Mouse (Mus musculus) cerebellum, adult 2 months (tissue): ENCODE data around the gene Tmem108. TPM values are rescaled to one million over a fixed set of nuclear protein-coding genes. Genes with fewer than 3 reads are reported as not detected.

Source experiments
- DNase-seq, 2 experiments: peaks; one replicate each; pipeline ENCODE4 v3.0.0; 2021
- H3K27ac ChIP-seq: fragments of 200-500 bp; 2 replicates; pipeline ENCODE4 v1.5.1; 2012; ENCODE audit warnings: low read length, control low read depth, inconsistent platforms; ENCODE audit not compliant: insufficient read depth
- H3K27me3 ChIP-seq: fragments of 200-500 bp; 2 replicates; pipeline ENCODE4 v1.6.1; 2012; ENCODE audit warnings: inconsistent platforms, mild to moderate bottlenecking, low read length, moderate library complexity; ENCODE audit not compliant: control insufficient read depth, insufficient read depth
- H3K4me1 ChIP-seq: fragments of 200-500 bp; 2 replicates; pipeline ENCODE4 v1.6.1; 2011; ENCODE audit warnings: low read length; ENCODE audit not compliant: control insufficient read depth, insufficient read depth
- H3K4me3 ChIP-seq: fragments of 200-500 bp; replicated peaks from 2 replicates; pipeline ENCODE3; 2011; ENCODE audit warnings: mild to moderate bottlenecking, low read depth, low read length, control low read depth; ENCODE audit not compliant: insufficient read depth
- CTCF ChIP-seq: fragments of 200-500 bp; IDR thresholded peaks from 2 replicates; pipeline ENCODE4 v1.5.1; 2011; ENCODE audit warnings: low read depth, mild to moderate bottlenecking, control low read depth, low read length, moderate library complexity, borderline replicate concordance; ENCODE audit not compliant: insufficient read depth
- POLR2A ChIP-seq: fragments of 200-500 bp; IDR thresholded peaks from 2 replicates; pipeline ENCODE4 v1.6.1; 2011; ENCODE audit warnings: low read length, control low read depth, borderline replicate concordance; ENCODE audit not compliant: insufficient read depth
- WGBS: fragments of 180-500 bp; shearing (Covaris S2); methylation state at CpG from one replicate; pipeline ENCODE4 v1.1.7; 2018; 5-methylcytosine and 5-hydroxymethylcytosine counted together
- polyA plus RNA-seq: library from polyadenylated mRNA; depleted of rRNA; stranded (reverse); fragments of >200 nt; gene quantifications from 2 replicates; pipeline ENCODE4 v1.2.3, GENCODE M21; 2012

Gene Tmem108
- polyA plus RNA-seq, 1 experiment, result 32.3 TPM

GRCm38 (mm10) chr9:103603792-103604191 is 157.8 kb downstream of the Tmem108 start:
- TF ChIP-seq CTCF (no peak), POLR2A (no peak)
- Histone ChIP-seq H3K4me1 (no peaks in the 10 kb centered on the region), H3K27me3 (no peaks in the 10 kb centered on the region), H3K27ac (no peak overlapping the region), H3K4me3 (no peak overlapping the region)
- WGBS, result 71% methylated on average over 6 of the region's 6 CpGs
- DNase-seq, result no peak

GRCm38 (mm10) chr9:103601878-103602277 is 159.8 kb downstream of the Tmem108 start:
- 96% methylated on average over 4 of the region's 4 CpGs for WGBS
- no peak for DNase-seq

GRCm38 (mm10) chr9:103600834-103601233 is 160.8 kb downstream of the Tmem108 start:
- 52% methylated on average over 3 of the region's 3 CpGs for WGBS
- no peaks in the 10 kb centered on the region for H3K27me3 ChIP-seq
- no peak overlapping the region for H3K27ac ChIP-seq
- H3K4me3 ChIP-seq, result no peak overlapping the region
- no peak for DNase-seq
- TF ChIP-seq POLR2A (no peak), CTCF (peak; percentile 12; the same call in 1 of the 2 replicates)
- no peaks in the 10 kb centered on the region for H3K4me1 ChIP-seq

More at GRCm38 (mm10) chr9:103601878-103602277, 159.8 kb downstream of the Tmem108 start:
- TF ChIP-seq CTCF (no peak), POLR2A (no peak)
- Histone ChIP-seq H3K27ac (no peak overlapping the region), H3K4me3 (no peak overlapping the region), H3K4me1 (no peaks in the 10 kb centered on the region), H3K27me3 (no peaks in the 10 kb centered on the region)

GRCm38 (mm10) chr9:103599908-103600307 is 161.7 kb downstream of the Tmem108 start:
- H3K27ac ChIP-seq, result no peak overlapping the region
- 91% methylated on average over 3 of the region's 3 CpGs for WGBS
- no peak overlapping the region for H3K4me3 ChIP-seq
- H3K27me3 ChIP-seq, result no peaks in the 10 kb centered on the region
- H3K4me1 ChIP-seq, result no peaks in the 10 kb centered on the region; the same call in 1 of the 2 replicates
- no peak for TF ChIP-seq CTCF
- no peak for TF ChIP-seq POLR2A
- DNase-seq, result no peak

DNA sequence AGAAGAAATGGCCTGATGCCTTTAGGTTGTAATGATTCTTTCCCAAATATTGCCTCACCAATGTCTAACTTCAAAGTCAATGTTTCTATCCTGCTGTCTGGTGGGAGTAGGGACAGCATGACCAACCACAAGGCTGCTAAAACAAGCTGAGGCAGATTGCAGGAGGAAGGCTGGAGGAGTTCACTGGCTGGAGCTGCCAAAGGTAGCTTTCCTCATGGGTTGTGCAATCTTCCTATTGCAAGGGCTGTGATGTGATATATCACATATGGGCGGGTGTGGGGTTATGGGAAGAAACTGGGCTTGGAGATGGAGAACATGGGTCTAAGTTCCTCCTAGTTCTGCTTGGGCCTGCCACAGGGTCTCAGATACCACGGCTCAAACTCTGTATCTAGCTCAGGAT is 163.8 kb downstream of the Tmem108 start:
- TF ChIP-seq POLR2A (no peak), CTCF (no peak)
- no peak overlapping the region for H3K4me3 ChIP-seq
- DNase-seq, result no peak
- WGBS, result 87% methylated on average over 2 of the region's 2 CpGs
- no peaks in the 10 kb centered on the region for H3K27me3 ChIP-seq
- H3K27ac ChIP-seq, result no peak overlapping the region
- peaks cover 4% of the 10 kb centered on the region; the same call in 1 of the 2 replicates for H3K4me1 ChIP-seq

- Histone ChIP-seq H3K27me3 (no peaks in the 10 kb centered on the region), H3K27ac (no peak overlapping the region), H3K4me3 (no peak overlapping the region), H3K4me1 (peaks cover 23% of the 10 kb centered on the region)
- TF ChIP-seq POLR2A (no peak), CTCF (no peak)
- 40% methylated on average over 6 of the region's 6 CpGs for WGBS
- peak in 1 of 2 experiments; percentile 62 for DNase-seq
Observed at GRCm38 (mm10) chr9:103595190-103595837, 166.3 kb downstream of the Tmem108 start.

DNA sequence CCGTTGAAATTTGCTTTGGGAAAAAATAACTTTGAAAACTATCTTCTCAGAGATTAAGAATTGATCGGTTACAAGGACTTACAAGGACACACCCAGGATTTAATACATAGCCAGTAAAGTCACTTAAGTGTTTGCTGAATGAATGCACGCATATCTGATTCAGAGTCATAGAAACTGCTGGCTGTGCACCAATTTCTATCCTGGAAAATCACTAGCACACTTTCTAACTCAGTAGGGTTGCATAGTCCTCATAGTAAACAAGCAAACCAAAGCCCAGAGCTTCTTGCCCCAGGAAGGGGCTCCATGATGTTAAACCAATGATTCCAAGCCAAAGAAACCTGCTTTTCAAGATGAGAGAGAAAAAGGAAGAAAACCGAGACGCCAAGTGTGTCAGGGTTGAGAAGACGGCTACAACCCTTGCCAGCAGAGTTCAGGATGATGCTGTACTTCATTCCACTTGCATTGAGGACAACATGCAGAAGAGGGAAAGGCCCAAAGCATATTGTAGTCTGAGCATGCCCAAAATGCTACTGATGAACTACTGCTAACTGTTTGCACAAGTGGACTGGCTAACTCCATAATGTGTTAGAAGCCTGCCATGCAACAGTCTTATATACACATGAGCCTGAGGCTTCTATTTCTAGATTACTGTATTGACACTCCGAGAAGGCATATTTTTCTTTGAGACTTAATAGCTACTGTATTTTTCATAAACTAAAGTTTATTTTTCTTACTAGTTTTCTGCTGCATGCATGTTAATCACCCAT is 167.0 kb downstream of the Tmem108 start:
- no peak overlapping the region for H3K4me3 ChIP-seq
- no peak for TF ChIP-seq CTCF
- no peak for TF ChIP-seq POLR2A
- H3K4me1 ChIP-seq, result peaks cover 23% of the 10 kb centered on the region
- DNase-seq, result peak in 1 of 2 experiments; percentile 43
- no peaks in the 10 kb centered on the region for H3K27me3 ChIP-seq
- no peak overlapping the region for H3K27ac ChIP-seq
- WGBS, result 56% methylated on average over 7 of the region's 7 CpGs

- no peak for TF ChIP-seq POLR2A
- no peak for TF ChIP-seq CTCF
- no peak for DNase-seq
- 55% methylated on average over 4 of the region's 4 CpGs for WGBS
Observed at GRCm38 (mm10) chr9:103593079-103593478, 168.6 kb downstream of the Tmem108 start.

More at GRCm38 (mm10) chr9:103593079-103593478, 168.6 kb downstream of the Tmem108 start:
- Histone ChIP-seq H3K4me3 (no peak overlapping the region), H3K4me1 (peaks cover 23% of the 10 kb centered on the region), H3K27me3 (no peaks in the 10 kb centered on the region), H3K27ac (peak overlapping the region; percentile 42; the same call in 1 of the 2 replicates)
